Mouse (Mus musculus) megakaryocyte, embryonic 14.5 days (primary cell): ENCODE results near the gene Sparc. TPM values are rescaled to one million over a fixed set of nuclear protein-coding genes. Genes with fewer than 3 reads are reported as not detected.

Source experiments
- H3K27me3 ChIP-seq: replicated peaks from 2 replicates; pipeline ENCODE3; 2012; ENCODE audit warnings: inconsistent platforms
- H3K36me3 ChIP-seq: replicated peaks from 2 replicates; pipeline ENCODE3; 2012; ENCODE audit warnings: low read length, inconsistent platforms, mixed read lengths
- H3K4me1 ChIP-seq: 2 replicates; pipeline ENCODE4 v1.6.1; 2012; ENCODE audit warnings: inconsistent platforms
- H3K4me3 ChIP-seq: replicated peaks from 2 replicates; pipeline ENCODE3; 2012; ENCODE audit warnings: moderate library complexity, mild to moderate bottlenecking, inconsistent platforms
- H3K9me3 ChIP-seq: 2 replicates; pipeline ENCODE4 v1.6.1; 2012; ENCODE audit warnings: inconsistent platforms
- FLI1 ChIP-seq: IDR thresholded peaks from 2 replicates; pipeline ENCODE4 v1.6.1; 2012; ENCODE audit warnings: low read length, inconsistent platforms, mixed read lengths
- GATA1 ChIP-seq: IDR thresholded peaks from 3 replicates; pipeline ENCODE4 v1.6.1; 2012; ENCODE audit warnings: mixed read lengths, low read length, inconsistent platforms, borderline replicate concordance
- polyA plus RNA-seq: library from polyadenylated mRNA; stranded (reverse); fragments of >175 nt; gene quantifications from 2 replicates; pipeline ENCODE4 v1.2.3, GENCODE M21; 2012; ENCODE audit warnings: low replicate concordance; ENCODE audit not compliant: insufficient read depth

The Sparc gene
- polyA plus RNA-seq = 11.1 TPM in 1 of 2 replicates, not detected in the other

DNA sequence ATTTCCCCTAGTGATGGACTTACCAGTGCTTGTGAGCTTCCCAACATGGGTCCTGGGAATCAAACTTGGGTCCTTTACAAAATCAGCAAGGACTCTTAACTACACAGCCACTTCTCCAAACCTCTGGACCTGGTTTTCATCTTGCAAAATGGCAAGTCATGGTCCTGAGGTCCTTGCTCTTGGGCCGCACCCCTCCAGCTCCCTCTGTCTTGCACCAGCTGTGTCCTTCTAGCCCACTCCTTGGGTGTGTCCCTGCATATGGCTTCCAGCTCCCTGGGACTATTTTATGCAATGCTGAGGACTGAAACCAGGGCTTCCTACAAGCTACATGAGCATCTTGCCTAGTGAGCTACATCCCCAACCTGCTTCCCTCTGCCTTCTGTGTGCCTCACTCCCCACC lies at the start of gene Sparc:
Gene Sparc (minus strand): TSS at position 206 of the 400 bp plus-strand sequence.
- H3K4me3 ChIP-seq = no peak within 1 kb of the TSS
- no peaks in the 10 kb centered on the region for H3K9me3 ChIP-seq
- no peak for TF ChIP-seq GATA1
- TF ChIP-seq FLI1 = no peak
- H3K4me1 ChIP-seq = peaks cover 54% of the 10 kb centered on the region
- H3K36me3 ChIP-seq = no peaks in the 10 kb centered on the region
- H3K27me3 ChIP-seq = peaks cover 47% of the 10 kb centered on the region

- peaks cover 56% of the 10 kb centered on the region for H3K4me1 ChIP-seq
- peaks cover 20% of the 10 kb centered on the region for H3K36me3 ChIP-seq
- TF ChIP-seq FLI1 = no peak
- no peaks in the 10 kb centered on the region for H3K9me3 ChIP-seq
- peak overlapping the region; percentile 98 for H3K4me3 ChIP-seq
- no peaks in the 10 kb centered on the region for H3K27me3 ChIP-seq
These were observed 48.5 kb upstream of the Sparc start for GRCm38 (mm10) chr11:55471467-55471866.

DNA sequence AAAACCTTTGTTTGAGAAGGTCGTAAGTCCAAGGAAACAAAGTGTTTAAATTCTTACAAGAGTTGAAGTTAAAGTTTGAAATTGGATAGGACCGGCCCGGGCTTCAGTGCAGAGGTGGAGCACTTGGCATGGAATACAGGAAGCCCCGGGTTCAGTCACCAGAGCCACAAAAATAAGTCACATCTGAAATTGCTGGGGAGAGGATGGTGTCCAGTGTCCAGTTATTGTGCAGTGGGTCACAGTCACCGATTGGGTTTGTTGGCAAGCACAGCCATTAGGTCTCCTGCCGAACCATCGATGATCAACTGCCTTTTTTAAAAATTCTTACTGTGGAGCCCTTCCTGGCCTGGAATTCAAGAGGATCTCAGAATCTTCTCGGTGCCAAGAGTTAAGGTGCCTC lies 47.8 kb upstream of the Sparc start:
- TF ChIP-seq FLI1 (no peak), GATA1 (no peak)
- Histone ChIP-seq H3K9me3 (no peaks in the 10 kb centered on the region), H3K4me1 (peaks cover 50% of the 10 kb centered on the region)

GRCm38 (mm10) chr11:55469923-55470691 lies 47.1 kb upstream of the Sparc start:
- peak overlapping the region; percentile 98 for H3K4me3 ChIP-seq
- H3K36me3 ChIP-seq = peaks cover 15% of the 10 kb centered on the region

More for the DNA sequence above, 47.8 kb upstream of the Sparc start:
- H3K4me3 ChIP-seq = peak overlapping the region; percentile 98
- no peaks in the 10 kb centered on the region for H3K27me3 ChIP-seq
- H3K36me3 ChIP-seq = peaks cover 17% of the 10 kb centered on the region

DNA sequence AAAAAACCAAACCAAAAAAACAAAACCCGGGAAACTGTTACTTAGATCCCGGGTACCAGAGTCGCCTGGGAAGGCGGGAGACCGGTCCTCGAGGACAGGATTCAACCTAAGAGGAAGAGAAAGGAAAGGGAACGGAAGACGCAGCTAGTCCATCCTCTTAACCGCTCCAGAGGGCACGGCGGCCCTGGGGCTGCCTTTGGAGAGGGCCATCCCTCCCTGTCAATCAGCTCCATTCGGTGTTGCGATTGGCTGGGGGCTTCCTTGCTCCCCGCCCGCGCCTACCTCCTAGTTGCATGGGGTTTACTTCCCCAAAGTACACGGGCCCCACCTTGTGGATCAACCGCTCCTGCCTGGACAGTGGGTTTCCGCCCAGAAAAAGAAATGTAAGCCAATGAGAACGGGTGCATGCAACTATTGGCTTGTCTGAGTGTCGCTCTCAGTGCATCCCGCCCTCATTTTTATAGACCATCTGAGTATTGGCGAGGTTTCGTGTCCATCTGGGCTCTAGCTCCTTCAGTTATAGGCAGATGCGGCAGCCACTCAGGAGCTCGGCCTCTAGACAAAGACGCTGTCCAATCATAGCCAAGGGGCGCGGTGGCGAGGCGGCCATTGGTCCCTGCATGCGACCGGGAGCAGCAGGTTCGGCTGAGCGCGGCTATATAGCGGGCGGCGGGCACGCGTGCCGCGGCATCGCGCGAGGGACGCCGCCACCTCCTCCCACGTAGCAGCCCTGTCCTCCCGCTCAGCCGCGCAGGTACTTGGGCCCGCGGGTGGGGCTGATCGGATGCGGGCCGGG lies 46.3 kb upstream of the Sparc start, which contains the start of gene G3bp1:
Gene G3bp1 (plus strand): TSS at position 638 of the 796 bp plus-strand sequence.
- peaks cover 10% of the 10 kb centered on the region for H3K36me3 ChIP-seq
- no peaks in the 10 kb centered on the region for H3K9me3 ChIP-seq
- no peaks in the 10 kb centered on the region for H3K27me3 ChIP-seq
- H3K4me3 ChIP-seq = peak within 1 kb of the TSS; percentile 98
- peaks cover 44% of the 10 kb centered on the region for H3K4me1 ChIP-seq
- TF ChIP-seq FLI1 (no peak), GATA1 (no peak)

More at GRCm38 (mm10) chr11:55469923-55470691, 47.1 kb upstream of the Sparc start:
- no peaks in the 10 kb centered on the region for H3K9me3 ChIP-seq
- no peaks in the 10 kb centered on the region for H3K27me3 ChIP-seq
- H3K4me1 ChIP-seq = peaks cover 49% of the 10 kb centered on the region
- TF ChIP-seq FLI1 (no peak), GATA1 (no peak)

DNA sequence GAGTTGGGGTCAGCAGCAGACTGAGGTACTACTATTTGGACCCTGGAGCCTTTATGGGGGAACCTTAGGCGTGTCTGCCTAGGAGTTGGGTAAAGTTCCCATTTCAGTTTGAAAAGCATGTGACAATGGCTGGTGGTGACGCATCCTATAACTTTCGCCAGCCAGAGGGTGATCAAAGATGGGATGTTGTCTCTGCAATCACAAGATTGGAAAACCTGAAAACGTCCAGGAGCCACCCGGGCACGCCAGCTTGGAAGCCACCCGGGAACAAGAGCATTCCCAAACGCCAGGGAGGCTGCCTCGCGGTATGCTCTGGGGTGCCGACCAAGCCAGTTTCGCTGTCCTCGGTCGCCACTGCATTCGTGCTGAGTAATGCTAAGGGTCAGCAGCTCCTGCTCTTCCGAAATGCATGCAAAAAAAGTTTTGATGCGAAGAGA lies 45.6 kb upstream of the Sparc start:
- TF ChIP-seq FLI1 = no peak
- TF ChIP-seq GATA1 = no peak
- H3K4me1 ChIP-seq = peaks cover 37% of the 10 kb centered on the region
- no peaks in the 10 kb centered on the region for H3K9me3 ChIP-seq
- no peaks in the 10 kb centered on the region for H3K27me3 ChIP-seq
- peak overlapping the region; percentile 98 for H3K4me3 ChIP-seq
- peaks cover 6% of the 10 kb centered on the region for H3K36me3 ChIP-seq

DNA sequence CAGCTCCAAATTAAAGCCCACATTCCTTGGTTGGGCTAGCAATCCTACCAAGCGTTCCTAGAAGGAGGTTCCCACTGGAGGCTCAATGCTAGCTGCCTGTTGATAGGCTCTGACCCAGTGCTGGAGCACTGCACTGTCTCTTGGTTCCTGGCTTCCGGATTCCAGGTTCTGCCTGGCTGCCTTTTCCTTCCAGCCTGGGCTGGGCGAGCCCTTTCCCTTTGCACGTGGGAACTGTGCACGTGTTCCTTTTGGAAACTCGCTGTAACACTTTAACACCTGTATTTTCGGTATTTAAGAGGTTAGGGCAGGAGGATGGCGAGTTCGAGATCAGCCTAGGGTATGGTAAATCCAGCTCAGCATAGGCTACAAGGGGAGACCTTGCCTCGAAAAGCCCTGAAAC lies 45.0 kb upstream of the Sparc start:
- TF ChIP-seq FLI1 (no peak), GATA1 (no peak)
- Histone ChIP-seq H3K36me3 (peaks cover under 1% of the 10 kb centered on the region), H3K4me1 (peaks cover 33% of the 10 kb centered on the region), H3K4me3 (peak overlapping the region; percentile 98), H3K9me3 (no peaks in the 10 kb centered on the region), H3K27me3 (no peaks in the 10 kb centered on the region)

DNA sequence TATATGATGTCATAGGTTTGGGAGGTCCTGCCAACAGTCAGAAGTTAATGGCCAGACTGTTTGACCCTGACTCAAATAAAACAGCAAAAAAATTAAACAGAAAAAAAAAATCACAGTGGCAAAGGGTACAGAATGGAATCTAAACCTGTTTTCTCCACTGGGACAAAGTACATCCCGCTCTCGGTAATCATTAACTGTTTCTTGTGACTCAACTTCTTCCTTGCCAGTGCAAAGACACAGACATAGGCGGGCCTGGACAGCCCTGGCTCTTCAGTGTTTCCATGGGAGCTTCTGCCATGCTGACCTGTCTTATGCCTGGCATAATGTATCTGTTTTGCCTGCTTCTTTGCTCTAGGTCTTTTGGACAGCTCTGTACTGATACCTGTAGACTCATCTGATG lies 42.2 kb upstream of the Sparc start:
- Histone ChIP-seq H3K4me3 (no peak overlapping the region), H3K9me3 (no peaks in the 10 kb centered on the region), H3K36me3 (no peaks in the 10 kb centered on the region), H3K4me1 (peaks cover 35% of the 10 kb centered on the region), H3K27me3 (no peaks in the 10 kb centered on the region)
- TF ChIP-seq GATA1 (no peak), FLI1 (no peak)

- H3K36me3 ChIP-seq = no peaks in the 10 kb centered on the region
- no peaks in the 10 kb centered on the region for H3K27me3 ChIP-seq
- TF ChIP-seq GATA1 (no peak), FLI1 (no peak)
- peaks cover 40% of the 10 kb centered on the region for H3K4me1 ChIP-seq
- no peak overlapping the region for H3K4me3 ChIP-seq
- H3K9me3 ChIP-seq = no peaks in the 10 kb centered on the region
These were observed 41.7 kb upstream of the Sparc start for GRCm38 (mm10) chr11:55464707-55465106.

GRCm38 (mm10) chr11:55462149-55462548 lies 39.2 kb upstream of the Sparc start:
- H3K4me3 ChIP-seq = no peak overlapping the region
- H3K27me3 ChIP-seq = no peaks in the 10 kb centered on the region
- peaks cover 50% of the 10 kb centered on the region for H3K4me1 ChIP-seq
- TF ChIP-seq GATA1 (no peak), FLI1 (no peak)
- peaks cover 14% of the 10 kb centered on the region for H3K36me3 ChIP-seq
- H3K9me3 ChIP-seq = no peaks in the 10 kb centered on the region
